Mouse (Mus musculus) right cerebral cortex, adult 2 months (tissue): ENCODE data around the gene Ccdc78.
"Not testable (repeated sequence)": the region's sequence is repeated elsewhere in the genome, so short reads cannot be mapped to it uniquely, and the experiment has no call there.

Experiments
- DNase-seq, 2 experiments: peaks; one replicate each; pipeline ENCODE4 v3.0.0; 2021 to 2022; ENCODE audit warnings: low spot score in 2 of 2

Gene Ccdc78

DNA sequence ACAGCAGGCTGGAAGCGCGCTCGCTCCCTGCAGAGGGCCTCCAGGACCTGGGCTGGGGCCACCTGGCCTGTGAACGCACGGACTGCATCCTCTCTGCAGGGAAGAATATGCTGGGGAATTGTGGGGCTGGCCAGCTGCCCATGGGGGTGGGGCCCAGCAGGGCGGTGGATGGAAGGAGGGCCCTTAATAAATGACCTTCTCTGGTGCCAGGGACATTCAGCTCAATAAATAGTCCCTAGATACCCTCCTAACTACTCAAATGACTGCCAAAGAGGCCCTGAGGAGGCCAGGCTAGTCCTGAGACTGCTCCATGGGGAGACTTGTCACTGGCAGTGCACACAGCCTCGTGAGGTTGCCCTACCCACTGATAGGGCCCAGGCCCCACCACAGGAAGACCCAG lies 3.3 kb upstream of the Ccdc78 start:
- no peak for DNase-seq

DNA sequence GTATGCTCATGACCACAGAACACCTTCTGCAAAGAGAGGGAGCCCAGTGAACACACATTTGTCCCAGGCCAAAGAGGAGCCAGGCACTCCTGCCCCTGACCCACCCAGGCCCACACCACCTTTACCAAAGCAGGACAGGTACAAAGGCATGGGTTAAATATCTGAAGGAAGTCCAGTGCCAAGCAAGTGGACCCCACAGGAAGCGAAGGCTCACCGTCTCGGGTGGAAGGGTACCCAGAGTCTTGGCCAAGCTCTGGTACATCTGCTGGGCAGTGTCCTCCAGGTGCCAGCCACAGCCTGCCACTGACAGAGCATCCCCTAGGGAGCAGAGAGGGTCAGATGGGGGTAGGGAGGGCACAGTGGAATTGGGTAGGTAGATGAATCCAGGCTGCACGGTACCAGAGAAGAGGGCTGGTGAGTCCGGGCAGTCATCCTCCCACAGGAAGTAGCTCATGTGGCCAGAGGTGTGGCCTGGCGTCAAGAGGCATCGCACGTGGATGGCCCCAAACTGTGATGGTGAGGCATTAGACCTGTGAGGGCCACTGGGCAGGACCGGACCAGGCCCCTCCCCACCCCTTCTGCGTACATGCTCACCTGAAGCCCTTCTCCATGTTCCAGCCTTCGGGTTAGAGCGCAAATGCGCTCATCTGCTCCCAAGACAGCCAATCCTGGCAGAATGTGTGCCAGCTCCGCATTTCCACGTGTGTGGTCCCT lies 2.4 kb upstream of the Ccdc78 start:
- DNase-seq = no peak

DNA sequence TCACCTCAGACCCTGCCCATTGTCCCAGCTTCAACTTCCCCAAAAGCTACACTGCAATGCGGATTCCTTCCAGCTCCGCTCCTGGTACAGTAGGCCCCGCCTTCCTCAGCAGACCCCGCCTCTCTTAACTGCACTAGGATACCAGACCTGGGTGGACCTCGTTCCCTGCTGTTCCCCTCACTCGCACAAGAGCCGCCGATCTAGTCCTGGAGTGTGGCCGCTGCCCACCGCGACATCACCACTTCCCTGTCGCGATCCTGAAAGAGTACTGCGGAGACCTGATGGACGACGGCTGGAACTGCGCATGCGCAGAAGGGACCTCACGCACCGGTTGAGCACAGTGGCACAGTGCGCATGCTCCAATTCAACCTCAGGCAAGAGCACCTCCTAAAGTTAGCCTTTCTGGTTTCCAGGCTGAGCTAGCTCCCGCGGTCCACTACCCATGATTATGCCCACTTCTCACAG lies 1.1 kb upstream of the Ccdc78 start, which contains the start of gene Haghl:
TSS of gene Haghl (minus strand) at position 393 of the 465 bp plus-strand sequence.
- DNase-seq = peak; percentile 98 to 99

DNA sequence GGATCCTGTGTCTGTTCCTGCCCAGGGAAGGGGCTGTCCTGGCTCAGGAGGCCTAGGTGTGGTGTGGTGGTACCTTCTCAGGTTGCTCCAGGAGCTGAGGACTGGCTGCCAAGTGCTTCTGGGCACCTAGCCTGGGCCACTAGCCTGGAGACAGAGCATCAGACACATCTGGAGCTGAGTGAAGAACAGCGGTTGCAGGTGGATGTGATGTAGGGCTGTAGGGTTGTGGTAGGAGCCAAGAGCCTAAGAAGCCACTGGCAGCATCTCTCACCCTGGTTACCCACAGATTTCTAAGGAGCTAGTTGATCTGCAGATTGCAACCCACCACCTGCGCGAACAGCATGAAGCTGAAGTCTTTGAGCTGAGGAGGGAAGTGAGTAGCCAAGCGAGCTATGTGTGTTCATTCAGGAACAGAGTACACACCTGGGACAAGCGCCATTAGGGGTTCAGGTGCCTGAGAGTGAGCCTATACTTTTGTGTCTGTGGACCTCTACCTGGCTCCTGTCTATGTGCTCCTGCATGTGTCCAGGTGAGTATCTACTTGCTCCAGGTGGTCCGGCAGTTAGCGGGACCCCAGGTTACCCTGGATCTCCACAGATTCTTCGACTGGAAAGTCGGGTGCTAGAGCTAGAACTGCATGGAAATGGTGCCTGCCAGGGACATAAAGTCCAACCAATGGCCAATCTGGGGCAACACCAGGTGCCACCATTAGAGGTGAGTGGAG lies 563 bp downstream of the Ccdc78 start:
- no peak for DNase-seq

DNA sequence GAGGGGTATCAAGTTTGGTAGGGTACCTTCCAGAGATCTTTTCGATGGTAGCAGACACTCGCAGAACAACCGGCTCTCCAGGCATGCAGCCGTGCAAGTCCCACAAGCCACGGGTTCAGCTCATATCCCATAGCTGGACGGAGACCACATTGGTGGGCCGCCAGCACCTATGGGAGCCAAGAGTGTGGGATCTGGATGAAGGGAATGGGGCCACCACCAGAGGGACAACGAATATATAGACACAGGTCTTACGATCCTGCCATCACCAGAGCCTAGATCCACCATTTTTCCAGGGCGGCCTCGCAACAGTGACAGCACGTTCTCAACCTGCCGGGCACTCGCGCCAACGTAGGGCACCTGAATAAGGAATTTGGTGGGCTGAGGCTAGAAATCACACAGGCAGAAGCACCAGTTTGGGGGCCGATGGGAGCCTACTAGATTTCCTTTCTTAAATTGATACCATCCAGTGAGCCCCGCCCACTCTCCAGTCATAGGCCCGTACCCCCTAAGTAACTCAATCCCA lies 5.0 kb downstream of the Ccdc78 start:
- DNase-seq = no peak

DNA sequence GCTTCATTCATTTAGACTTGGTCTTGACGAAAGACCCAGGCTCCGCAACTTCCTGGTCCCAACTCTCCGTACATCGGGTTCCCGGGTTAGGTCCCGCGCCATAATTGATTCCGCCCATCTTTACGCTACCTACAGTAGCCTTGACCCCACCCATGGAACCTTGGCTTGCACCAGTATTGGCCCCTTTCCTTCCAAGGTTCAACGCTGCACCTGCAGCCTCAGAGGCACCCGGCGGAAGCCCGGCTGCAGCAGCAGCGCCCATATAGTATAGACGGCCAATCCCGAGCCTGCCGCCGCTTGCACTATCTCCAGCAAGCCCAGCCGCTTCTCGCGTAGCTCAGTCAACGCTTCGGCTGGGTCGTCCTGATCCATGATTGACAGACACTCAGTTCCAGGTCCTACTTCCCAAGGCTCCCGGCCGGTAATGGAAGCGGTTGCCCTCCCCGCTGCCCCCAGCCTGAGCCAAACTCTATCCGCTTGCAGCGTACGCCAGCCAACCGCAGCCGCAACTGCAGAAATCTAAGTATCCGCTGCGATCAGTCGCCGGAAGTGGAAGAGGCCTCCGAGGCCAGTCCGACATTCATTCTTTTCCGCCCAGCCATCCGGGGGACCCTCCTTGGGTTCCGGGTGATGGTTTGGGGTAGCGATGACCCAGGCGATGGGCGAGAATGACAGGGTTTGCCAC lies 5.6 kb downstream of the Ccdc78 start:
- DNase-seq = peak; percentile 84 to 91

DNA sequence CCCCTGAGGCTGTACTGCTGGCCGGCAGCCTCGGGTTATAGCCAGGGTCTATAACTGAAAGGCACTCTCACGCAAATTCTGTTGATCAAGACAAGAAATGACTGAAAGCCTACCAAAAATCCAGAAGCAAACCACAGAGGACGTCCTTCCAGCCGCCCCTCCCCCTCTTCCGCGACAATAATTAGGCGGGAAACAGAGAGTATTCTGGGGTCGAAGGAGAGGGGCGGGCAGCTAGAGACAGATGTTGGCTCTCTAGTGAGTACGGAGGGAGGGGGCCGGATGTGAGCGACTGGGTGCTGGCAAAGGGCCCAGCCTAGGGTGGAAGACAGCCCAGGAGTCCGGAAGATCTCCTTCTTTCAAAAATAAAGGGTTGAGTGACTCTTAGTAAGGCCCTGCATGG lies 6.2 kb downstream of the Ccdc78 start, which contains the start of gene Fam173a:
TSS of gene Fam173a (minus strand) at position 287 of the 400 bp plus-strand sequence.
- DNase-seq = peak; percentile 63 to 78

DNA sequence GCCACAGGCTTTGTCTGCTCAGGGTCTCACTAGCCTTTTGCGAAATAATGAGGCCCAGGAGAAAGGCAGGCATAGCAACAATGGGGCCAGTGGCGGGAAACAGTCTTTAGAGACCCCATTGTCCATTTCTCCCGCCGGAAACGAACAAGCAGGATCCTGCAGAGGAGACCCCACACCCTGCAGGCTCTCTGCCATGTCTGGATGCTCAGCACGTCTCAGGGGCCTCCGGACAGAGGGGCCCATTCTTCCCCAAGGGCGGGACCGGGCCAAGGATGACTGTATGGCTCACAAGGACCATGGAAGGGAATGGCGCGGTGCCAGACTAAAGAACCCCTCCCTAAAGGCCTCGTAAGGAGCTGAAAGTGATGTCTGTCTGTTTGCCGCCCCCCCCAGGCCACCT lies 7.8 kb downstream of the Ccdc78 start:
- no peak for DNase-seq

DNA sequence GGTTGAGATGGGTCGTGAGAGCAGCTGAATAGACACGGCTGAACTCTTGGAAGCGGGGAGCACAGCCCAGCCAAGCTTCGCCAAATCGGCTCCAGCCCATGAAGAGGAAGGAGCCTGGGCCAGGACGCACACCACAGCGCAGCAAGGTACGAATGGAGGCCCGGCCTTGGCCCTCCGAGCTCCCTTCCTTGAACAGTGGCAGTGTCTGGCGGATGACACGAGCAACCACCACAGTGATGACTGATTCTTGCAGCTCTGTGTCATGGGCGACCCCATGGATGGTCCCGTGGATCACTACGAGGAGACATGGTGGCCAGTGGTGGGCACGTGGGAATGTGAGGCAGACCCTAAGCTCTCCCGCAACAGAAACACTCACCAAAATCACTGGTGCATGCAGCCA lies 8.6 kb downstream of the Ccdc78 start:
- no peak for DNase-seq

DNA sequence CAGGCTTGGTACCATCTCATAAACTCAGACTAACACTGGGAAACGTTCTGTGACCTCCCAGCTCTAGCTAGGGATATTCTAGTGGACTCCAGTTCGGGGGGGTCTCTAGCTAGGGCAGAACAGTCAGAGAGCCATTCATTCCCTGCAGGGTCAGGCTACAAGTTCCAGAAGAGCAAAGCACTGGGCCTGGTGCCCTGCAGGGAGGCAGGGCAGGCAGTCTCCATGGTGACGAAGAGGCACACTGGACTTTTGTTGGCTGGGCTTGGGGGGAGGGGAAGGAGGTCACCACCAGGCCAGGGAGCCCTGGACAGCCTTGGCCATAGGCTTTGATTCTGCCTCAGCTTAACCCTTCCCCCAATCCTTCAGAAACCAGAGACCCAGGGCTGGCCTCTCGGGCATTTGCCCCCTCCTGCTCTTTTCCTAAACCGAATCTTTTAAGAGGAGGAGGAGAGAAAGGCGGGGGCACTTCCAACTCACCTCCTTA lies 9.3 kb downstream of the Ccdc78 start, which contains the start of gene AC134908.4:
TSS of gene AC134908.4 (minus strand) at position 51 of the 484 bp plus-strand sequence.
- DNase-seq = peak in 1 of 2 experiments; percentile 66

DNA sequence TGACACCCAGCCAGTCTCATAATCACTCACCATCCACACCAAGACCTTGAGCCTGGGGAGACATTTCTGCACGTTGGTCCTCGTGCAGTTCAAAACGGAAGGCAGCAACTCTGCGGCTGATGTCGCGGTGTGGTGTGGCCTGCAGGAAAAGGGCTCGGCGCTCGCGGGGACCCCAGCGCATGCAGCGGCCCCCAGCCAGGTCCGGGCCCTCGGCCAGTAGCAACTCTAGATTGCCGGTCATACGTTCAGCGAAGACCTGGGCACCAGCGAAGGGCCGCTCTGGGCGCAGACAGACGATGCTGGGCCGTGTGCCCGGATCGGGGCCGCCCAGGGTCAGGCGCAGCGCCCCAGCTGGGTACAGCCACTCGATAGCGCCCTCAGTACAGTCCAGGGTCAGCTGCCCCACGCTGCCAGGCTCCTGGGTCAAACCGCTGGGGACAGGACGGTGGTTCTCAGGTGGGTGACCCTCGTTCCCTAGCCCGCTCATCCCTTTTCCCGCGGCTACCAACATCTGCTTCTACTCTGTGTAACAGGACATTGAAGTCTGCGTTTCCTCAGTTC lies 9.9 kb downstream of the Ccdc78 start:
- no peak for DNase-seq

DNA sequence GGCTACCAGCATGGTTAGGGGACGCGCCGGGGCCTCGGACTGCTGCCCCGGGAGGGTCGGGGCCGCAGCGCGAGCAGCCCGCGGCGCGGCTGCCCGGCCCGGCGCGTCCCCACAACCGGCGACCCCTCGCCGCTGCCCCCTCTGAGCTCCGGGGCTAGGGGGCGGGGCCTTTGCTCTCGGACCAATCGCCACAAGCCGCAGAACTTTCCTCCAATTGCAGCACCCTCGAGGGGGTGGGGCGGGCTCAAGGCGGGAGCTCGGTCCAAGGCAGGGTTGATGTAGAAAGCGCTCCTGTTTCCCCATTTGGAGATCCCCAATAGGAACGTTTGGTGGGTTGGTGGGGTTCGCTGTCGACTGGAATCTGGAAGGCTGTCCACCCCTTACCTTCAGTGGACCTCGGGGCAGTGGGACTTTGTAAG lies 10.6 kb downstream of the Ccdc78 start, which contains the start of gene Metrn:
TSS of gene Metrn (minus strand) at position 186 of the 419 bp plus-strand sequence.
- DNase-seq = peak; percentile 66 to 67

DNA sequence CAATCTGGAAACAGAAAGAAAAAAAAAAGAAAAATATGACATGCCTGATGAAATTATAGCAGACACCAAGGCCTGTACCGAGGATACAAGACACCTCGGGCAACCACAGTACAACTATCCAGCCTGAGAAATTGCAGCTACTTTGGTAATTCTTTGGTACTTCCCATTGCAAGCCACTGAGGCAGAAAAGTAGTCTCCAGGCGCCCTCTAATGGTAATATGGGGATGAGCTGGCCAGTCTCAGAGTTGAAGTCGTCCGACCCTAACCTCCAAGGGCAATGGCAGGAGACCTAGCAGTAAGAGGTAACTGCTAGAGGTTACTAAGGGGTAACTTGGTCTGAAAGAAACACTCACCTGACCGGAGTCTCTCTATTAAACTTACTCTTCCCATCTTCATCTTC lies 14.6 kb downstream of the Ccdc78 start:
- DNase-seq = peak; percentile 74 to 78

DNA sequence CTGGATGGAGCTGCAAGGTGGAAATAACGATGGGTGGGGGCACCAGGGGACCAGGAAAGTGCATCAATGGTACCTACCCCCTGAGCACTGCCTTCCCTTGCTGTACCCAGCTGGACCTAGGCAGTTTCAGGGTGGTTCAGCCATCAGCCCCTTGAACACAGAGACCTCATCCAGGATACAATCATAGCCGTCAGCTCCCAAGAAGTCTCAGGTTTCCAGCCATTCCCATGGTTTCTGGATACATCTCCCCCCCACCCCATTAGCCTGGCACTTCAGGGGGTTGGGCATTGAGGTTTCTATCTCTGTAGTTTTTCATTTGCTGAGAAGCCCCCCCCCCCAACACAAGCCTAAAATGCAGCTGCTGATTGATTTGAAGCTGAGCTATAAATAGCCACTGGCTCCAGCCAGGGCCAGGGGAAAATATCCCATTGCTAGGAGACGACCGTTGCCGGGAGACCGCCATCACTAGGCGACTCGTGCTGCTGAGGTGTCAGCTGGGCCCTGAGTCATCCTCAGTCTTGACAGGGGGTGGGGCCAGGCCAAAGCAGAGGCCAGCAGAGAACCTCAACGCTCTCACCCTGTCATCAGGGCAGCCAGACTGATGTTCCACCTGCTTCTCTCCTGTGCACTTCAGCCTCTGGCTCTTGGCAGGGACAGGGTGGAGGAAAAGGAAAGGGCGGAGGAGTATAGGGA lies 16.6 kb downstream of the Ccdc78 start:
- DNase-seq = peak; percentile 85 to 89

DNA sequence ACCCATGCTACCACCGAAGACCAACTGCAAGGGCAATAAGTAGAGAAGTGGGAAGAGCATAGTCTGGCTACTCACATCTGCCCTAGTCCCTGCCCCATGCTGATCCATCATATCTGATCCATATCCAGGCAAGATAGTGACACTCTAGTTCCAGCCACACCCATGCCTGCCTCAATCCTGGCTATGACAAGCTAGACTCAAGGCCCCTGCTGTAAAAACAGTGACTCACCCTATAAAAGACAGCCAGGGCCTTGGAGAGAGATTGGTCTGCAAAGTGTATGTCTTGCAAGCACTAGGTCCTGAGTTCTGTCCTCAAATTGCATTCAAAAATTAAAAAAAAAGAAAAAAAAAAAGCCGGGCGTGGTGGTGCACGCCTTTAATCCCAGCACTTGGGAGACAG lies 20.1 kb downstream of the Ccdc78 start:
- DNase-seq = no peak

DNA sequence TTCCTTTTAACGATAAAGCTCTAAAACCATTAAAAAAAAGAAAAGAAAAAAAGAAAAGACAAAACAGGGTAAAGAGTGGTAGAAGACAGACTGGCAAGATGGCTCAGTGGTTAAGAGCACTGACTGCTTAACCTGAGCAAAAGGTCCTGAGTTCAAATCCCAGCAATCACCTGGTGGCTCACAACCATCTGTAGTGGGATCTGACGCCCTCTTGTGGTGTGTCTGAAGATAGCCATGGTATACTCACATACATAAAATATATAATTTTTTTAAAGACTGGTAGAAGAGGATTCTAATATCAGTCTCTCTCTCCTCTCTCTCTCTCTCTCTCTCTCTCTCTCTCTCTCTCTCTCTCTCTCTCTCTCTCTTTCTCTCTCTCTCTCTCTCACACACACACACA lies 21.1 kb downstream of the Ccdc78 start:
- not testable (repeated sequence) for DNase-seq

DNA sequence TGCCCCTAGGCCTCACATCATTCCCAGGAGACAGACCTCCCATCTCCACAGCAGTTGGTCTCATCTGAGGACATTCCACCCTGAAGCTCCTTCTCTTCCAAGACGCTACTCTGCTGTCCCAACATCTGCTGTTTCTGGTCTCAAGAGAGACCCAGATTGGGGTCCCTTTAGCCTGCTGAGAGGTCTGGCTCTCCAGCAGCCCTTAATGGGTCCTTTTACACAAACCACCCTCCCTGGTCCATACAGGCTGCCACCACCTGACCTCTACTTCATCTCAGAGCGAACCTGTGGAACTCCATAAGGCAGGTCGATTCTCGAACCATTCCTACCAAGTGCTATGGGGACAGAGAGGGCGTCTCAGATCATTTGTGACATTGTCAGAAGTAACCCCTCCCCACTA lies 21.6 kb downstream of the Ccdc78 start:
- DNase-seq = no peak

DNA sequence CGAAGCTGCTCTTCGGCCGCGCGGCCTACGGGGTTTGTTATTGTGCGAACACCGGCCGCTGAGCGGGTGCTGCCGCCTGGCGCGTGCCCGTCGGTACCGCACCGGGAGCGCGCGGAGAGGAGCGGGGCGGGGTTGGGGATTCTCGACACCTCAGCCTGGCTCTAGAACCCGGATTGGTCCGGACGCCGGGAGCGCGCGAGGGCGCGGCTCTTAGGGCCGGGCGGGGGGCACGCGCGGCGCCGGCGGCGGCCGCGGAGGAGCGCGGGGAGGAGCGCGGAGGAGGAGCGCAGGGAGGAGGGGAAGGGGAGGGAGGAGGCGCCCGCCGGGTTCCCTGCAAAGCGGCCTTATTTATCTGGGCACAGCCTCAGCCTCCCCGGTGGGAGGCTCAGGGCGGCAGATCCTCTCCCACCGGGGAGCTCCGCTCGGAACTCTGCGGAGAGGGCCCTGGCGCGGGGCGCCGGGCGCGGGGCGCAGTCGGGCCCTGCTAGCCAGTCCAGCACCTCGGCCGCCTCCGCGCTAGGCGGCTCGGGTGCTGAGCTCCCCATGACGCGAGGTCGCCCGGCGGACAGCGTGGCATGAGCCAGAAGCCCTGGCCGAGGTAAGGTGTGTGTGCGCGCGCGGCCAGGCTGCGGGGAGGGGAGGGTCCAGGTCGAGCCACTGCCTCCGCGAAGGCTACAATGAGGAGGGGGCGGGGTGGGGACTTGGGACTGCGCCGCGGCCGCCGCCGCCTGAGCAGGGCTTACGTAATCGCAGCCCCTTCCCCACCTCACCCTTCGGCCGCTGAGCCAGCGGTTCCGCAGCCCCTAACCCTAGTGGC lies 22.6 kb downstream of the Ccdc78 start, which contains the start of gene Fbxl16:
TSS of gene Fbxl16 (plus strand) at position 297 of the 817 bp plus-strand sequence.
- DNase-seq = peak; percentile 88 to 89

DNA sequence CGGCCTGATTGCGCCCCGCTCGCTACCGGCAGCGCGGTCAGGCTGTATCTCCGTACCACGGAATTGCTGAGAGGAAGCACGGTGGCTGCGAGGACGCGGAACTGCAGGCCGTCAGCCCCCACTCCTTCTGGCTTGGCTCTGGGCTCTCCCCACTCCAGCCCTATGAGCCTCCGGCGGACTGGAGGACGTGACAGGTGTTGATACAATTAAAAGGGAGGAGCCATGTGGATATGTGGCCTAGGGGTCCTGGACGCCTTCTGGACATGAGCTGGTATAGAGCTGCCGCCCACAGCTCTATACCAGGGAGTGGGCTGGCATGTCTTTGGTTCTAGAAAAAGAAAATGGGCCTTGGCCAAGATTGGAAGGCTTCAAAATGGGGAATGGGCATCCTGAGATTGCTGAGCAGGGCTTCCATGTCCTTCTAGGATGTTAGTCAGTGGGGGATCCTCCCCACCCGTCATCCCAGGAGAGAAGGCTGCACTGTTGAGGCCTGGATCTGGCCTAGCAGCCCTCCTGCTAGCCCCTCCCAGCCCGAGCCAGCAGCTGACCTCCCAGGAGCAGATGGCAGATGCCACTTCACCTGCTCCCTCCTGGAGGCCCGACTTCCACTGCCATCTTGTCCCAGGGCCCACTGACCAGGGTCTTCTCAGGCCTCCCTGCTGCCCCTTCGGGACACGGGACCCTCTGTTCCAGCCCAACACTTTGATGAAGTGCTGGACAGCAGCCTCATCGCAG lies 23.4 kb downstream of the Ccdc78 start:
- peak in 1 of 2 experiments; percentile 61 for DNase-seq
